Comparison of ENCODE assay signal across 9 mouse cellular contexts in the genomic region with DNA sequence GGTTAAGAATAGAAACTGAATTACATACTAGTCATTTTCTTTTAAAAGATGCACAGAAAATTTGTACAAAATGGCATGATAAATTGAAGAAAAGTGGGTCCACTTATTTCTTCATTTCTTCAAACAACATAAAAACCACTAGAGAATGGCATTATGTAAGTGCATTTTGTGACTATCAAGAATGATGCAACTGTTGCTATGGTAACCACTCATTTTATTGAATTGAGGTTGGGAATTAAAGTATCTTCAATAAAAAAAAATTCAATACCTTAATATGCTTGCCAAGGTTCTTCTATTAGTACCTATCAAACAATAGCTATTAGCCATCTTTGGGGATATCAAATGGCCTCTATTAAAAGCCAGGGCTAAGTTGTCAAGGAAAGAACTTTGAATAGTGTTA. TPM values are rescaled to one million over a fixed set of nuclear protein-coding genes. Genes with fewer than 3 reads are reported as not detected.
A peak's percentile ranks its signal among the peaks of the same experiment; 100 is the strongest.
DNase-seq lines count a peak whose midpoint lies in the region; ATAC-seq and TF ChIP-seq lines count a peak whose summit lies in the region.
"Had no signal": no experiment of that assay in that cellular context is flagged by ENCODE, and none has a peak within 500 bp of the region (broad histone marks: within the 10 kb centered on the region; RNA-seq: fewer than 3 reads in every experiment).

No protein-coding gene starts in this region.

- DNase-seq in heart, adult 9 months (ENCODE audit: low spot score in 2 of 2), result no peak
- DNase-seq in spleen, postnatal 10 days (ENCODE audit: low spot score in 2 of 2), result no peak
- DNase-seq in spleen, adult 18-20 months, result no peak
- no peak for DNase-seq in urinary bladder, adult 2 months (ENCODE audit: low spot score)
- DNase-seq: heart, adult 18-20 months had no signal

- peak overlapping the region; percentile 71; the same call in 1 of the 2 replicates for H3K4me2 ChIP-seq in heart, embryonic 16.5 days (ENCODE audit: low read depth, low read length)
- H3K4me2 ChIP-seq in forebrain, embryonic 15.5 days (replicated peaks), result peak overlapping the region; percentile 83
- H3K4me2 ChIP-seq in liver, embryonic 15.5 days, result peak overlapping the region; percentile 88

- no peaks in the 10 kb centered on the region for H3K9me3 ChIP-seq in heart, embryonic 16.5 days (replicated peaks; ENCODE audit: control insufficient read depth, low read length)
- peaks cover 15% of the 10 kb centered on the region; the same call in 1 of the 2 replicates for H3K9me3 ChIP-seq in E14TG2a.4 (ENCODE audit: low read length)
- no peaks in the 10 kb centered on the region for H3K9me3 ChIP-seq in forebrain, embryonic 15.5 days
- no peaks in the 10 kb centered on the region for H3K9me3 ChIP-seq in liver, embryonic 15.5 days (replicated peaks)

- peaks cover 9% of the 10 kb centered on the region for H3K4me1 ChIP-seq in heart, embryonic 16.5 days (ENCODE audit: control insufficient read depth, insufficient read depth, low read length)
- H3K4me1 ChIP-seq in E14TG2a.4 (replicated peaks; ENCODE audit: low read depth, low read length), result peaks cover 7% of the 10 kb centered on the region; the same call in 1 of the 2 replicates
- H3K4me1 ChIP-seq in forebrain, embryonic 15.5 days, result peaks cover 23% of the 10 kb centered on the region
- peaks cover 11% of the 10 kb centered on the region for H3K4me1 ChIP-seq in liver, embryonic 15.5 days (replicated peaks)

- no peak overlapping the region for H3K4me3 ChIP-seq in heart, embryonic 16.5 days (ENCODE audit: low read length)
- H3K4me3 ChIP-seq in E14TG2a.4 (replicated peaks; ENCODE audit: low read length), result peak overlapping the region; percentile 93; the same call in 1 of the 2 replicates
- H3K4me3 ChIP-seq in forebrain, embryonic 15.5 days, result peak overlapping the region; percentile 96
- no peak overlapping the region for H3K4me3 ChIP-seq in liver, embryonic 15.5 days (replicated peaks)

- TF ChIP-seq CTCF in E14TG2a.4 (conservative IDR thresholded peaks at IDR 0.05; ENCODE audit: low read length), result no peak

- H3K27ac ChIP-seq in heart, embryonic 16.5 days (ENCODE audit: low read length), result no peak overlapping the region
- no peak overlapping the region for H3K27ac ChIP-seq in forebrain, embryonic 15.5 days (replicated peaks)
- no peak overlapping the region for H3K27ac ChIP-seq in liver, embryonic 15.5 days (replicated peaks)

- no peaks in the 10 kb centered on the region for H3K36me3 ChIP-seq in heart, embryonic 16.5 days (ENCODE audit: control insufficient read depth, insufficient read depth)
- H3K36me3 ChIP-seq in E14TG2a.4 (ENCODE audit: insufficient read depth, low read length), result no peaks in the 10 kb centered on the region
- no peaks in the 10 kb centered on the region for H3K36me3 ChIP-seq in forebrain, embryonic 15.5 days
- no peaks in the 10 kb centered on the region for H3K36me3 ChIP-seq in liver, embryonic 15.5 days (replicated peaks)

- no peaks in the 10 kb centered on the region for H3K27me3 ChIP-seq in heart, embryonic 16.5 days (ENCODE audit: control insufficient read depth, insufficient read depth, low read length)
- H3K27me3 ChIP-seq in E14TG2a.4 (ENCODE audit: insufficient read depth, low read length), result no peaks in the 10 kb centered on the region
- no peaks in the 10 kb centered on the region for H3K27me3 ChIP-seq in forebrain, embryonic 15.5 days
- H3K27me3 ChIP-seq in liver, embryonic 15.5 days, result no peaks in the 10 kb centered on the region

- ATAC-seq in heart, embryonic 16.5 days (replicated peaks; ENCODE audit: extremely low read depth, insufficient read depth, low FRiP score), result no peak
- no peak for ATAC-seq in forebrain, embryonic 15.5 days (replicated peaks)
- no peak for ATAC-seq in liver, embryonic 15.5 days (ENCODE audit: insufficient read depth)

- H3K9ac ChIP-seq in heart, embryonic 16.5 days (ENCODE audit: low read length), result no peak overlapping the region
- H3K9ac ChIP-seq in forebrain, embryonic 15.5 days (replicated peaks), result 0 out of 2 replicates have a peak overlapping the region, but pooled peaks have one; percentile 98
- no peak overlapping the region for H3K9ac ChIP-seq in liver, embryonic 15.5 days

RNA-seq across cellular contexts. Expression of gene Bmt2, which starts 1.6 kb away (rescaled TPM):
- 15.9 and 16.8 TPM in 2 replicates for polyA plus RNA-seq in heart, embryonic 16.5 days (2015; fragmentation: Nextera tagmentation; extraction: Ambion mirVana)
- polyA plus RNA-seq in forebrain, embryonic 15.5 days (2015; fragmentation: Nextera tagmentation; extraction: Ambion mirVana), result 26.3 and 29.3 TPM in 2 replicates
- polyA plus RNA-seq in liver, embryonic 15.5 days (2015; fragmentation: Nextera tagmentation; extraction: Ambion mirVana), result 3.1 and 3.4 TPM in 2 replicates
- polyA plus RNA-seq in urinary bladder, adult 2 months (2012; rRNA removed), result 12.0 and 12.5 TPM in 2 replicates

Comparison
In these comparisons a context has a peak if more than half of its experiments do, and no peak if none do; other contexts are left out.
1. H3K4me3 ChIP-seq: peak in E14TG2a.4 (single experiment) and forebrain, embryonic 15.5 days (single experiment); none in heart, embryonic 16.5 days (single experiment) and liver, embryonic 15.5 days (single experiment).
2. Peak in every context shown above with its lines, with median percentiles within 50 percentile points of each other: H3K4me2 ChIP-seq.